Mouse (Mus musculus): ENCODE measurements around the gene Pole3. TPM values are rescaled to one million over a fixed set of nuclear protein-coding genes. Genes with fewer than 3 reads are reported as not detected.

The Pole3 gene
- total and polyA plus RNA-seq, 3 experiments, result 32.1 to 87.5 (median 69.8) TPM

- no peaks in the 10 kb centered on the region for H3K9me3 ChIP-seq (replicated peaks; ENCODE audit: low read length)
- H3K36me3 ChIP-seq (replicated peaks in 1 of 2; ENCODE audit: control insufficient read depth in 1 of 2, insufficient read depth in 1 of 2, low read length in 1 of 2), result no peaks in the 10 kb centered on the region
- no peak overlapping the region for H3K27ac ChIP-seq (ENCODE audit: insufficient read depth, low read depth)
- no peak for DNase-seq (ENCODE audit: extremely low read depth)
- dilution Hi-C loops (cut with MboI; ENCODE audit: extremely low pct_ligation_motif_present, extremely low pct_unique_long_range_greater_than_20kb, low sequenced_read_pairs) (no loop called here), in situ Hi-C loops (cut with MboI; ENCODE audit: low pct_ligation_motif_present, low pct_unique_long_range_greater_than_20kb, low sequenced_read_pairs) (no loop called here)
- no peak overlapping the region for H3K9ac ChIP-seq (ENCODE audit: insufficient read depth, low read depth)
- no peak for TF ChIP-seq TCF12 (IDR thresholded peaks at IDR 0.05; ENCODE audit: low read depth, low read length)
- no peak for TF ChIP-seq MAZ (IDR thresholded peaks at IDR 0.05; ENCODE audit: low read depth, low read length)
- no peak for TF ChIP-seq MEF2A (IDR thresholded peaks at IDR 0.05; ENCODE audit: borderline replicate concordance, low read depth, low read length)
- TF ChIP-seq KAT2A (IDR thresholded peaks at IDR 0.05; ENCODE audit: insufficient replicate concordance, low read length), result no peak
- TF ChIP-seq ETS1 (conservative IDR thresholded peaks at IDR 0.05; ENCODE audit: low read depth, low read length), result no peak
- TF ChIP-seq SMC3 (IDR thresholded peaks at IDR 0.05; ENCODE audit: low read depth, low read length), result no peak
- no peak for TF ChIP-seq CHD1 (IDR thresholded peaks at IDR 0.05; ENCODE audit: low read depth, low read length)
- no peak for TF ChIP-seq EP300 (IDR thresholded peaks at IDR 0.05; ENCODE audit: low read length)
- TF ChIP-seq NELFE (IDR thresholded peaks at IDR 0.05; ENCODE audit: low read depth, low read length), result no peak
- TF ChIP-seq E2F4 (IDR thresholded peaks at IDR 0.05; ENCODE audit: insufficient replicate concordance, low read depth, low read length), result no peak
- no peak for TF ChIP-seq UBTF (IDR thresholded peaks at IDR 0.05; ENCODE audit: low read depth, low read length)
- no peak for TF ChIP-seq USF1 (IDR thresholded peaks at IDR 0.05; ENCODE audit: low read depth, low read length)
- no peak for TF ChIP-seq RCOR1 (conservative IDR thresholded peaks at IDR 0.05; ENCODE audit: low read depth, low read length)
- H3K79me2 ChIP-seq (replicated peaks; ENCODE audit: control insufficient read depth, extremely low read depth, insufficient read depth, poor library complexity, severe bottlenecking), result no peaks in the 10 kb centered on the region
- H3K4me3 ChIP-seq (replicated peaks in 1 of 3; ENCODE audit: low read depth in 2 of 3, low read length in 2 of 3, poor library complexity in 1 of 3), result no peak overlapping the region
- H3K27me3 ChIP-seq (replicated peaks), result no peaks in the 10 kb centered on the region
- peaks cover 11 to 33% of the 10 kb centered on the region in 2 experiments for H3K4me1 ChIP-seq (ENCODE audit: control insufficient read depth in 1 of 2, insufficient read depth in 2 of 2)
- no peak overlapping the region for H3K4me2 ChIP-seq (ENCODE audit: insufficient read depth, low read depth, poor library complexity, severe bottlenecking)
These were observed 49.1 kb downstream of the Pole3 start for GRCm38 (mm10) chr4:62475793-62476192.

GRCm38 (mm10) chr4:62475131-62475530 is 49.7 kb downstream of the Pole3 start:
- no peak overlapping the region for H3K27ac ChIP-seq (ENCODE audit: insufficient read depth, low read depth)
- no peaks in the 10 kb centered on the region for H3K36me3 ChIP-seq (replicated peaks in 1 of 2; ENCODE audit: control insufficient read depth in 1 of 2, insufficient read depth in 1 of 2, low read length in 1 of 2)
- no peaks in the 10 kb centered on the region for H3K9me3 ChIP-seq (replicated peaks; ENCODE audit: low read length)
- TF ChIP-seq ETS1 (conservative IDR thresholded peaks at IDR 0.05; ENCODE audit: low read depth, low read length) (no peak), ELF1 (IDR thresholded peaks at IDR 0.05; ENCODE audit: low read depth, low read length) (no peak), SIN3A (IDR thresholded peaks at IDR 0.05; ENCODE audit: low read length) (no peak), ZC3H11A (IDR thresholded peaks at IDR 0.05; ENCODE audit: low read depth, low read length) (no peak), ZMIZ1 (IDR thresholded peaks at IDR 0.05; ENCODE audit: low read depth, low read length) (no peak), ZNF384 (IDR thresholded peaks at IDR 0.05; ENCODE audit: low read depth, low read length) (no peak), GABPA (IDR thresholded peaks at IDR 0.05; ENCODE audit: insufficient replicate concordance, low read depth, low read length) (no peak), MAFK (IDR thresholded peaks at IDR 0.05; ENCODE audit: insufficient replicate concordance, low read length) (no peak), CHD1 (IDR thresholded peaks at IDR 0.05; ENCODE audit: low read depth, low read length) (no peak), CHD2 (IDR thresholded peaks at IDR 0.05; ENCODE audit: low read length) (no peak), ZKSCAN1 (IDR thresholded peaks at IDR 0.05; ENCODE audit: borderline replicate concordance, low read depth, low read length) (no peak), EP300 (IDR thresholded peaks at IDR 0.05; ENCODE audit: low read length) (no peak), USF1 (IDR thresholded peaks at IDR 0.05; ENCODE audit: low read depth, low read length) (no peak), HCFC1 (IDR thresholded peaks at IDR 0.05; ENCODE audit: low read depth, low read length) (no peak)
- H3K27me3 ChIP-seq (replicated peaks), result no peaks in the 10 kb centered on the region
- DNase-seq (ENCODE audit: extremely low read depth), result no peak
- H3K79me2 ChIP-seq (replicated peaks; ENCODE audit: control insufficient read depth, extremely low read depth, insufficient read depth, poor library complexity, severe bottlenecking), result no peaks in the 10 kb centered on the region
- H3K4me1 ChIP-seq (ENCODE audit: control insufficient read depth in 1 of 2, insufficient read depth in 2 of 2), result peaks cover 10 to 32% of the 10 kb centered on the region in 2 experiments
- H3K4me3 ChIP-seq (replicated peaks in 1 of 3; ENCODE audit: low read depth in 2 of 3, low read length in 2 of 3, poor library complexity in 1 of 3), result no peak overlapping the region
- no peak overlapping the region for H3K4me2 ChIP-seq (ENCODE audit: insufficient read depth, low read depth, poor library complexity, severe bottlenecking)
- dilution Hi-C loops (cut with MboI; ENCODE audit: extremely low pct_ligation_motif_present, extremely low pct_unique_long_range_greater_than_20kb, low sequenced_read_pairs) (no loop called here), in situ Hi-C loops (cut with MboI; ENCODE audit: low pct_ligation_motif_present, low pct_unique_long_range_greater_than_20kb, low sequenced_read_pairs) (no loop called here)
- H3K9ac ChIP-seq (ENCODE audit: insufficient read depth, low read depth), result no peak overlapping the region
